Mouse (Mus musculus) hematopoietic stem cell, adult 5-6 weeks (primary cell): Measurements from ENCODE around the gene Tnfrsf17. TPM values are rescaled to one million over a fixed set of nuclear protein-coding genes. Genes with fewer than 3 reads are reported as not detected.

Source experiments
- total RNA-seq: library from RNA; stranded (forward); fragments of 172-1452, 232-1000 nt; gene quantifications from 2 replicates; pipeline ENCODE4 v1.2.3, GENCODE M21; 2017

Gene Tnfrsf17
- total RNA-seq, 1 experiment from 2014 or later, result not detected

Other genes with a start within 250 kb of the Tnfrsf17 start
- gene Litaf, start 247.7 kb upstream of the Tnfrsf17 start, total RNA-seq, result 30.8 and 36.9 TPM in 2 replicates
- gene Txndc11, start 179.2 kb upstream of the Tnfrsf17 start, total RNA-seq, result 19.6 and 29.2 TPM in 2 replicates
- gene Zc3h7a, start 137.4 kb upstream of the Tnfrsf17 start, total RNA-seq, result 253 and 425 TPM in 2 replicates
- 318 and 347 TPM in 2 replicates for gene Rsl1d1, start 110.5 kb upstream of the Tnfrsf17 start, total RNA-seq
- 120 and 141 TPM in 2 replicates for gene Gspt1, start 59.5 kb upstream of the Tnfrsf17 start, total RNA-seq
- 22.8 and 25.7 TPM in 2 replicates for gene Snx29, start 9.1 kb downstream of the Tnfrsf17 start, total RNA-seq